Mouse (Mus musculus): ENCODE results near the gene Slc17a4.

Gene Slc17a4

DNA sequence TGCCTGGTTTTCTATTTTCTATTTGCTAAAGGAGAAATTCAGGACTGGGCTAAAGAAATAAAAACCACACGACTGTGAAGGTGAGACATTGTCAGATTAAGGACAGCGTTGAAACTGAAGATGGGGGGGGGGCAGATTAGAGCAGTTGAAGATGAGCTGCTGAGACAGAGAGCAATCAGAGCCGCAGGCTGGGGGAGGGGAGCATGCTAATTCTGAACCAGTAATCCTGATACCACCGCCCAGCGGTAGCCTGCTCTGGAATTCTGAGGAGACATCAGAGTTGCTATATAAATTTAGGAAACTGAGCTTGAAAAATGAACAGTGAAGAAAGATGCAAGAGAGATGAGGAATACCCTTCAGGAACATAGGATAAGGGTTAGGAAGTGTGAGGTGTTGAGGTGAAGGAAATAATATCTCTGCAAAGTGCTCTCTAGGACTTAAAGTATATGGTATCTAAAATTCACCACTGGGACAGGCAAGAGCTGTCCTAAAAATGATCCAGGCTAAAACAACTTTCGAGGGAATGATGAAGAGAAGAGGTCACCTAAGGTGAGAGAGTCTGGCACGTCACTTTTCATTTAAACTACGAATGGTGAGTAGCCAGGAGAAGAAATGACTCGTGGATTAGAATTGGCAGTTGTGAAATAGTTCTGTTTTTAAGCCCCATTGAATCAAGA is 22.1 kb downstream of the Slc17a4 start:
- DNase-seq (ENCODE audit: low spot score): no peak

DNA sequence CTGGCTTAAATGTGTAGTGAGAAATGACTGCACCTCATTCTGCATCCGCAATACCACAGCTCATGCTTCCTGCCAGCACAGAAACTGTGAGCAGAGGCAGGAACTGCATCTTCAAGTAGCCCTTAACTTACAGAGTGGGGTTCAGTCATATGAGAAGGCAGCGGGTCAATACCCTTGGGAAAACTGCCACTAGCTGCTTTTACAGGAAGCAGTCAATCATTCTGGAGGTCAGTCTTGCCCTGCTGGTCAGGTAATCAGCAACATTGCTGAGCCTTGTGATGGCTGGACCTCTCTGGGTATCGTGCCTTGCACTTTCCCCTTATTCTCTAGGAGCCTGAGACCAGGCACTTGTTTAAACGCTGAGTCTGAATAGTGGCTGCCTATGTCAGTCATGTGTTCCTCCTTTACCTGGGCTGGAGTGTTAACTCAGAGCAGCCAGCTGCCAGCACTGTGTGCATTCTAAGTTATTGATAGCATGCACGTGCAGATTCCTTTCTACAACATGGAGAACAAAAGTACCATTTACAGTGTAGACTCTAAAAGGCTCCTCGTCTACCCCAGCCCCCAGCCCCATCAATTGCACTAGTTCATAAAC is 25.7 kb downstream of the Slc17a4 start:
- DNase-seq (ENCODE audit: low spot score): peak; percentile 58

DNA sequence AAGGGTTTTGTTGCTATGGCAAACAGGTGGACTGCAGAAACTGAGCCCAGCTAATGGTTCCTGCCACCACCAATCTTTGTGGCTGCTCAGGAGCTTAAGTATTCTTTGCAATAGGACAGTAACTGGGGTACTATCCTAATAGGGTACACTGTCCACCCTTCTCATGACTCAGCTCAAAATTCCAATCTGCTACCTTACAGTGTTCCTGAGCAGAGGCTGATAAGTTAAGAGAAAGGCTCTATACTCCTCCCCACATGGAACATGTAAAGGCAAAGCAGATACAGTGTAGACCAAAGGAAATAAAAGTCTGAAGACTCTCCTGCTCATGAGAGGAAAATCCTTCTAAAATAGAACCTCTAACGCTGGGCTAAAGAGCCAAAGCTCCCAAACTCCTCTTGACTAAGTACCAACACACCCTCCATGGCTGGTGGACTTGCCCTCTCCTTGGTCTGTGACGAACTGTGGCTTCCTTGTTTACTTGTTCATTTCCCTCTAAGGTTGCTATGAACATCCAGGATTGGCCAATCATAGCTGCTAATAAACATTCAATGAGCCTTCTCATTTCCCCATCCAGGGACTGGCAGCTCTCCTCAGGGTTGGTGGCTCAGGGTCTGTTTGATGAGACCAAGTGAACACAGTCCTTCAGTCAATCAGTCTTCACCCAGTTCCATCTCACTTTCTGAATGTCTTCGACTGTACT is 27.6 kb downstream of the Slc17a4 start:
- no peak for DNase-seq (ENCODE audit: low spot score)

GRCm38 (mm10) chr13:23885540-23885939 is 29.3 kb downstream of the Slc17a4 start:
- DNase-seq (ENCODE audit: low spot score): peak; percentile 45

GRCm38 (mm10) chr13:23879636-23880035 is 35.2 kb downstream of the Slc17a4 start:
- DNase-seq (ENCODE audit: low spot score): no peak

DNA sequence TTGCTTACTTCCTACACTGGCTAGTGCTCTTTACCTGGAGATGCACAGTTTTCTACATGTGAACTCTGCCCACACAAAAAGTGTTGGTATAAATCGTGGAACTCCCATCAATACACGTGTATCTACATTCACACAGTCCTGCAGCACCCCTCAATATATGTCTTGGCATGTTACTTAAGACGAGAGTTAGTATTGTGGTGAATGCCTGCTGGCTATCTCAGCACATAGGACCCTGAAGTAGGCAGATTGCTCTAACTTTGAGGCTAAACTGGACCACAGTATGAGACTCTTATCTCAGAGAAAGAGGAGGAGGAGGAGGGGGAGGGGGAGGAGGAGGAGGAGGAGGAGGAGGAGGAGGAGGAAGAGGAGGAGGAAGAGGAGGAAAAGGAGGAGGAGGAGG is 35.7 kb downstream of the Slc17a4 start:
- DNase-seq (ENCODE audit: low spot score): no peak

DNA sequence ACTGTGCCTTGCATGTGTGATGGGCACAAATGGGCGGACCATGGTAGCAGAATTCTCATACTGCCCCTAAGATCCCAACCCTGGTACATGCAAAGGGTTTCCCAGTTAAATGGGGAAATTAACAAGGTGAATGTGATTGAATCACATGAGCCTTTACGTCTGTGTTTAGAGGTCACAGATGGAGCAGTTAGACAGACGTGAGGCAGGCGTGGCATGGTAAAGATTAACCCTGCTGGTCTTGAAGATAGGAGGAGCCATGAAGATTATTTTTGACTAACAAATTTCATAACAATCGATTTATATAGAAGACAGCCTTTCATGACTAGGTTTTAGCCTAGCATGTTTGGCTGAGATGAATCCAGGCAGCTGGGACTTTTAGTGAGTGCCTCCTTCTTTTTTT is 41.7 kb downstream of the Slc17a4 start:
- no peak for DNase-seq (ENCODE audit: low spot score)

DNA sequence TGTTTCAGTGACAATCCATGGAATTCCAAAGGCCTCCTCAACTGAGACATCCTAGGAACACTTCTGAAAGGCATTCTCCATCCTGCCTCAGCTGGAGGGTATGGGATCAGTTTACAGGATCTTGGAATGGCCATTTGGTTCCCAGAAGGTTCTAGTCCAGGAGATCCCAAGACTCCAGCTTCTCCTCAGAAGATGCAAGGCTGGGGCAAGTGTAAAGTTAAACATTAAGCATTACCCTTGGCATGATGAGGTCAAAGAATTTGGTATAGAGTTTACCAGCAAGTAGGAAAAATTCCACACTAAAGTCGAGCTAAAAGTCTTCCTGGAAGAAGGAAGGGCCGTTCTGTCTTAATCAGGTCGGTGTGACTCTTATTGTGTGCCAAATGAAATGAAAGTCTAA is 44.8 kb downstream of the Slc17a4 start:
- DNase-seq (ENCODE audit: low spot score): no peak

GRCm38 (mm10) chr13:23868790-23869533 is 45.8 kb downstream of the Slc17a4 start:
- no peak for DNase-seq (ENCODE audit: low spot score)

DNA sequence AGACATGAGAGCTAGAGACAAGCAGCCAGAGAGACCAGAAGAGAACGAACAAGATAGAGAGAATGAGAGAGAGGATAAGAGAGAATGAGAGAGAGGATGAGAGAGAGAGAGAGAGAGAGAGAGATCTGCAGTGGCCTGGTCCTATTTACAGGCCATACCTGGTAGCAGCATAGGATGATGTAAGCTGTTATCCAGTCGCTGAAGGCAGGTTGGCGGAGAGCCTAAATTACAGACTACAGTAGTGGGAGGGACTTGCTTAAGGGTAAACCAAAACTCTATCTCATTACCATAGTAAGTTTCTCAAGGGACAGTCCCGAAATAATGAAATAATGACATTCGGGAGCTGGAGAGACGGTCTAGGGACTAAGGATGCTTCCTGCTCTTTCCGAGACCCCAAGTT is 47.4 kb downstream of the Slc17a4 start, which contains the start of gene Slc17a1:
Gene Slc17a1, plus strand, starts transcription at position 346 of the 400 bp plus-strand sequence.
- no peak for DNase-seq (ENCODE audit: low spot score)

GRCm38 (mm10) chr13:23867000-23867399 is 47.8 kb downstream of the Slc17a4 start:
- no peak for DNase-seq (ENCODE audit: low spot score)

- DNase-seq (ENCODE audit: low spot score): no peak
Observed at GRCm38 (mm10) chr13:23866086-23866710, 48.6 kb downstream of the Slc17a4 start.

GRCm38 (mm10) chr13:23864711-23865110 is 50.1 kb downstream of the Slc17a4 start:
- DNase-seq (ENCODE audit: low spot score): no peak

GRCm38 (mm10) chr13:23861815-23862214 is 53.0 kb downstream of the Slc17a4 start:
- no peak for DNase-seq (ENCODE audit: low spot score)

- no peak for DNase-seq (ENCODE audit: low spot score)
Observed at GRCm38 (mm10) chr13:23856401-23856800, 58.4 kb downstream of the Slc17a4 start.

GRCm38 (mm10) chr13:23849299-23849698 is 65.5 kb downstream of the Slc17a4 start:
- no peak for DNase-seq (ENCODE audit: low spot score)
